Mouse (Mus musculus) cortical plate, adult 2 months (tissue): ENCODE data around the gene Klf6. TPM values are rescaled to one million over a fixed set of nuclear protein-coding genes. Genes with fewer than 3 reads are reported as not detected.

Experiments used
- H3K27ac ChIP-seq: fragments of 200-500 bp; 2 replicates; pipeline ENCODE4 v1.5.1; 2012; ENCODE audit warnings: low read length, control low read depth, inconsistent platforms; ENCODE audit not compliant: insufficient read depth
- H3K4me1 ChIP-seq: fragments of 200-500 bp; 2 replicates; pipeline ENCODE4 v1.6.1; 2011; ENCODE audit warnings: low read length; ENCODE audit not compliant: control insufficient read depth, insufficient read depth
- H3K4me3 ChIP-seq: fragments of 200-500 bp; 2 replicates; pipeline ENCODE4 v1.5.1; 2011; ENCODE audit warnings: mild to moderate bottlenecking, low read length, control low read depth; ENCODE audit not compliant: insufficient read depth
- CTCF ChIP-seq: fragments of 200-500 bp; IDR thresholded peaks from 2 replicates; pipeline ENCODE4 v1.5.1; 2011; ENCODE audit warnings: mild to moderate bottlenecking, control low read depth, low read length; ENCODE audit not compliant: insufficient read depth; ENCODE audit errors: extremely low read depth
- POLR2A ChIP-seq: fragments of 200-500 bp; IDR thresholded peaks from 2 replicates; pipeline ENCODE4 v1.6.1; 2011; ENCODE audit warnings: mild to moderate bottlenecking, low read length, control low read depth; ENCODE audit not compliant: insufficient read depth; ENCODE audit errors: extremely low read depth
- polyA plus RNA-seq: library from polyadenylated mRNA; depleted of rRNA; stranded (reverse); fragments of >200 nt; gene quantifications from 2 replicates; pipeline ENCODE4 v1.2.3, GENCODE M21; 2012

Klf6 gene
- polyA plus RNA-seq, 1 experiment = 27.5 TPM

GRCm38 (mm10) chr13:5894910-5895309 is 33.6 kb downstream of the Klf6 start:
- Histone ChIP-seq H3K4me1 (no peaks in the 10 kb centered on the region), H3K4me3 (no peak overlapping the region), H3K27ac (no peak overlapping the region)
- no peak for TF ChIP-seq POLR2A
- TF ChIP-seq CTCF = no peak

- TF ChIP-seq CTCF (no peak), POLR2A (no peak)
- Histone ChIP-seq H3K4me1 (no peaks in the 10 kb centered on the region), H3K27ac (no peak overlapping the region), H3K4me3 (no peak overlapping the region)
Measured at GRCm38 (mm10) chr13:5895851-5896250, 34.6 kb downstream of the Klf6 start.

- no peak overlapping the region for H3K4me3 ChIP-seq
- H3K27ac ChIP-seq = no peak overlapping the region
- no peak for TF ChIP-seq CTCF
- TF ChIP-seq POLR2A = no peak
- no peaks in the 10 kb centered on the region for H3K4me1 ChIP-seq
Measured at GRCm38 (mm10) chr13:5897176-5897959, 36.1 kb downstream of the Klf6 start.

- no peaks in the 10 kb centered on the region for H3K4me1 ChIP-seq
- peak overlapping the region; percentile 81 for H3K27ac ChIP-seq
- TF ChIP-seq CTCF (no peak), POLR2A (no peak)
- no peak overlapping the region for H3K4me3 ChIP-seq
Measured at GRCm38 (mm10) chr13:5899021-5899420, 37.7 kb downstream of the Klf6 start.

- TF ChIP-seq POLR2A = no peak
- TF ChIP-seq CTCF = no peak
- Histone ChIP-seq H3K27ac (no peak overlapping the region), H3K4me1 (no peaks in the 10 kb centered on the region), H3K4me3 (no peak overlapping the region)
Measured at GRCm38 (mm10) chr13:5899641-5900040, 38.4 kb downstream of the Klf6 start.

GRCm38 (mm10) chr13:5913201-5913600 is 51.9 kb downstream of the Klf6 start:
- Histone ChIP-seq H3K4me3 (no peak overlapping the region), H3K4me1 (no peaks in the 10 kb centered on the region), H3K27ac (no peak overlapping the region)
- TF ChIP-seq CTCF (no peak), POLR2A (no peak)

- Histone ChIP-seq H3K27ac (no peak overlapping the region), H3K4me3 (no peak overlapping the region), H3K4me1 (no peaks in the 10 kb centered on the region)
- no peak for TF ChIP-seq POLR2A
- no peak for TF ChIP-seq CTCF
Measured at GRCm38 (mm10) chr13:5917360-5917759, 56.1 kb downstream of the Klf6 start.

GRCm38 (mm10) chr13:5919966-5920365 is 58.7 kb downstream of the Klf6 start:
- H3K4me1 ChIP-seq = no peaks in the 10 kb centered on the region
- H3K4me3 ChIP-seq = no peak overlapping the region
- H3K27ac ChIP-seq = no peak overlapping the region
- TF ChIP-seq CTCF (no peak), POLR2A (no peak)
